Mouse (Mus musculus): ENCODE data around the gene Zfp358.
A peak's percentile ranks its signal among the peaks of the same experiment; 100 is the strongest.

Zfp358 gene

GRCm38 (mm10) chr8:3492901-3493844 lies at the start of gene Zfp358:
Zfp358 (plus strand) TSS chr8:3493138.
- peak; percentile 58 for DNase-seq (ENCODE audit: low read depth)

- no peak for DNase-seq (ENCODE audit: low read depth)
Observed at GRCm38 (mm10) chr8:3449226-3449625, 43.7 kb upstream of the Zfp358 start.

GRCm38 (mm10) chr8:3450670-3451069 lies 42.3 kb upstream of the Zfp358 start:
- peak; percentile 72 for DNase-seq (ENCODE audit: low read depth)

DNA sequence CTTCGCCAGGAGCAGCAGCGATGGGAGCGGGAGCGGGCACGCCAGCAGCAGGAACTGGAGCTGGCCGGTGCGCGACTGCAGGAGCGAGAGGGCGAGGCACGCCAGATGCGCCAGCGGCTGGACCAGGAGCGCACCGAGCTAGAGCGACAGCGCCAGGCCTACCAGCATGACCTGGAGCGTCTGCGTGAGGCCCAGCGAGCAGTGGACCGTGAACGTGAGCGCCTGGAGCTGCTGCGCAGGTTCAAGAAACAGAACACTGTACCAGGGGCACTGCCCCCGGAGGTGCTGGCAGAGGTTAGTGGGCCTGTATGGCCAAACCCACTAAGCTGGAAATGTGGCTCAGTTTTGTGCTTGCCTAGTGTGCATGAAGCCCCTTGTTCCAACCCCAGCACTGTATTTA lies 40.9 kb upstream of the Zfp358 start:
- no peak for DNase-seq (ENCODE audit: low read depth)

GRCm38 (mm10) chr8:3463248-3463647 lies 29.7 kb upstream of the Zfp358 start:
- DNase-seq (ENCODE audit: low read depth) = no peak

GRCm38 (mm10) chr8:3464309-3464708 lies 28.6 kb upstream of the Zfp358 start:
- peak; percentile 67 for DNase-seq (ENCODE audit: low read depth)

GRCm38 (mm10) chr8:3467006-3467885 lies 25.7 kb upstream of the Zfp358 start, which contains the start of gene Pex11g:
Pex11g (minus strand) TSS chr8:3467680.
- peak; percentile 92 for DNase-seq (ENCODE audit: low read depth)

DNA sequence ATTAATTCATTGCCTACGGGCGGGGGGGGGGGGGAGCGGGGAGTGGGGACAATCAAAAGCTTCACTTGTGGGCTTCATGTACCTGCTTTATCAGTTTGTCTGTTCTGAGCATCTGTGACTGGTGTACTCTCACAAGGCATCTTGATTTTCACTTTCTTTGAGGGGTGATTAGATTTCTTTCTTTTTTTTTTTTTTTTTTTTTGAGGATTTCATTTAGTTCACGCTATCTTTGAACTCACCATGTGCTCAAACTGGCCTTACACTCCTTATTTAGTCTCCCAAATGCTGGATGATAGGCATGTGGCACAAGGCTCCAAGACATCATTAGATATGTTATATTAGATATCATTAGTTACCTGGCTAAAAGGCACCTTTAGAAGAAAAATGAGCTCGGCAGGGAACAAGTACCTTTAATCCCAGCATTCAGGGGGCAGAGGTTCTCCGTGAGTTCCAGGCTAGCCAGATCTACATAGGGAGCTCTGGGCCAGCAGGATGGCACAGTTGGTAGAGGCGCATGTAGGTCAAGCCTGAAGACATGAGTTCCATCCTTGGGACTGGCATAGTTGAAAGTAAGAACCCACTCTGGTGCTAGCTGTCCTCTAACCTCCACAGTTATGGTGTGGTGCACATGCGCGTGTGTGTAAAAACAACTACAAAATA lies 24.9 kb upstream of the Zfp358 start:
- peak; percentile 24 for DNase-seq (ENCODE audit: low read depth)

- peak; percentile 40 for DNase-seq (ENCODE audit: low read depth)
Observed at GRCm38 (mm10) chr8:3468838-3469237, 24.1 kb upstream of the Zfp358 start.

- DNase-seq (ENCODE audit: low read depth) = no peak
Observed at GRCm38 (mm10) chr8:3470562-3470961, 22.4 kb upstream of the Zfp358 start, which contains the start of gene Tex45. Tex45 (plus strand) TSS chr8:3470862.

DNA sequence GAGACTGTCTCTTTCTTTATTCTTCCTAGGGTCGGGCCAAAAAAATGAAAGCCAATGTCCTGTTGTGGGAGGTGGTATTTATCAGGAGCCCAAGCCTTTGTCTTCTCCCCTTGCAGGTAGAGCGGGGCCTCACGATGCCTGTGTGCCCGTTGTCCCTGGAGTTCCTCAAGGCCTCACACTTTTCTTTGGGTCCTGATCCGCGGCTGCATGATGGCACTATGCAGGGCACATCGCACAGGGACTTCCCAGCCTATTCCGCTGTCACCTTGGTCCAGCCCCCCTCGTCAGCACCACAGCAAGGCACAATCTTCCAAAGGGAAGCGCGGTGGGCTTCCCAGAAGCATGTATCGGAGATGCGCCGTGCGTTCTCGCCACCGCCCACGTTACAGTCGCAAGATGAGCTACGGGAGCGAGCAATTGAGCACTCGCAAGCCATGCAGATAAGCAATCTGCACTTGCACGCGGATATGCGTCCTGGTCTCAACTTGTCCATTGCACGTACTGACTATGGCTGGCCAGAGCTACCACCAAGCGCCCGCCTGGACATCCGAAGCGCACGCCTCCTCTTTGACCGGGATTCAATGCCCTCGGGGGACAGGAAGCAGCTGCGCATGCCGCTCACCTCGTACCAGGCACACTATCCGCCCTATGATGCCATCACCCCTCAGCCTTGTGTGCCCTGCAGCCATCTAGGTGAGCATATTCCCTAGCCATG lies 17.1 kb upstream of the Zfp358 start:
- no peak for DNase-seq (ENCODE audit: low read depth)

- no peak for DNase-seq (ENCODE audit: low read depth)
Observed at GRCm38 (mm10) chr8:3480221-3480785, 12.6 kb upstream of the Zfp358 start.

DNA sequence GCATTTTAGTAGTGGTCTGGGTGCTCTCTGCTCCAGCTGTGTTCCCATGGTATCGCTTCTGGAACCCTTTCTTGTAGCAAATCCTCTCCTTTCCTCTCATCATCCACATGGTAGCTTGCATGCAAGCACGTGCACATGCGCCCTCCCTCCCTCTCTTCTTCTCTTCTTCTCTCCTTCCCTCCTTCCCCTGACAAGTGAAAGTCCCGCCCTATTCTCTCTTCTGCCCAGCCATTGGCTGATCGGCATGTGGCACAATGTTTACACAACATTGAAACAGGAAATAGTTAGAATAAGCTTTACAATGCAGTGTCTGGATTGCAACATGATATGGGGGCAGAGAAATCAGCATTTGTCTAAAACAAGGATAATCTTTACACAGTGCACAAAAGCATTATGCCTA lies 11.3 kb upstream of the Zfp358 start:
- DNase-seq (ENCODE audit: low read depth) = peak; percentile 49

- DNase-seq (ENCODE audit: low read depth) = no peak
Observed at GRCm38 (mm10) chr8:3482240-3482740, 10.6 kb upstream of the Zfp358 start.

DNA sequence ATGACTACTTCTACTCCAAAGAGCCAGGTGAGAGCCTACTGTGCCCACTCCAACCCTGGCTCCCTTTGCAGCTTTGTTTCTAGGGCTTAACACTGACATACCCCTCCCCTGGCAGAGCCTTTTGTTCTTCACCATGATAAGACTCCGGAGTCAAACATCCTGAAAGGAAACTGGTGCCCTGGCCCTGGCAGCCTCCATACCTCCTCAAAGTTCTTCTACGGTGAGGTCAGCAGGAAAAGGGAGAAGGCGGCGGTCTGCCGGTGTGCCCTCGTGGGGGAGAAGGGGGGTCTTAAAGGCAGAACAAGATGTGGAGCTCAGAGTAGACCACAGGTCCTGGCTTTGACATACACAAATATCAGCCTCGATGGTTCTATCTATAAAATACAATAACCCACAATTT lies 9.4 kb upstream of the Zfp358 start:
- DNase-seq (ENCODE audit: low read depth) = no peak

GRCm38 (mm10) chr8:3485192-3485591 lies 7.7 kb upstream of the Zfp358 start:
- DNase-seq (ENCODE audit: low read depth) = no peak

DNA sequence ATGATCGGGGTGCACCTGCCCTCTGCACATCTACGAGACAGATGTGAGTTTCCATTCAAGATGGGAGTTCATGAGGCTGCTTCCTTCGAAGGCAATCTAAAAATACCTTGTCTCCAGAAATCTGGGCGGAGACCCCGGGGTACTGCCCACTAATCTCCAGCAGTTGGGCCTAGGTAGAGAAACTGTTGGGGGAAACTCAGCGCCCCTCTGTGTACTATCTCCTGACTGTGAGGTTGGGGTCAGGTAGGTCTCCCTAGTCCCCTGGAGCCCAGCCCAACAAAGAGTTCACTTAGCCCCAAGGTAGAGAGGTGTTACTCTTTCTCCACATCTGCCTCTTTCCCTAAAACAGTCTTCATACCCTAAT lies 889 bp downstream of the Zfp358 start:
- no peak for DNase-seq (ENCODE audit: low read depth)

DNA sequence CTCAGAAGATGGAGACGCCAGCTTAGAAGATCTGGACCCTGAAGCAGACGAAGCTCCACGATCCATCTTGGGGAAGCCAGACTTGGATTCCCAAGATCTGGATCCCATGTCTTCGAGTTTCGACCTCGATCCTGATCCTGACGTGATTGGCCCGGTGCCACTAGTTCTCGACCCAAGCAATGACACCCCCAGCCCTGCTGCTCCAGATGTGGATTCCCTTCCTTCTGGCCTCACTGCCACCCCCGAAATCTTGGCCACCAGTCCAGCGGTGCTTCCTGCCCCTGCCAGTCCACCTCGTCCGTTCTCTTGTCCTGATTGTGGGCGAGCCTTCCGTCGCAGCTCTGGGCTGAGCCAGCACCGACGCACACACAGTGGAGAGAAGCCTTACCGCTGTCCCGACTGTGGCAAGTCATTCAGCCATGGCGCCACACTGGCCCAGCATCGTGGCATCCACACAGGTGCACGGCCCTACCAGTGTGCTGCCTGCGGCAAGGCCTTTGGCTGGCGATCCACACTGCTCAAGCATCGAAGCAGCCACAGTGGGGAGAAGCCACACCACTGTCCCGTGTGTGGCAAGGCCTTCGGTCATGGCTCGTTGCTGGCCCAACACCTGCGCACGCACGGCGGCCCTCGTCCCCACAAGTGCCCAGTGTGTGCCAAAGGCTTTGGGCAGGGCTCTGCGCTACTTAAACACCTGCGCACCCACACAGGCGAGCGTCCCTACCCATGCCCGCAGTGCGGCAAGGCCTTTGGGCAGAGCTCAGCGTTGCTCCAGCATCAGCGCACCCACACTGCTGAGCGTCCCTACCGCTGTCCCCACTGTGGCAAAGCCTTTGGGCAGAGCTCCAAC lies 2.9 kb downstream of the Zfp358 start:
- no peak for DNase-seq (ENCODE audit: low read depth)

GRCm38 (mm10) chr8:3496428-3496748 lies 3.5 kb downstream of the Zfp358 start:
- DNase-seq (ENCODE audit: low read depth) = no peak

DNA sequence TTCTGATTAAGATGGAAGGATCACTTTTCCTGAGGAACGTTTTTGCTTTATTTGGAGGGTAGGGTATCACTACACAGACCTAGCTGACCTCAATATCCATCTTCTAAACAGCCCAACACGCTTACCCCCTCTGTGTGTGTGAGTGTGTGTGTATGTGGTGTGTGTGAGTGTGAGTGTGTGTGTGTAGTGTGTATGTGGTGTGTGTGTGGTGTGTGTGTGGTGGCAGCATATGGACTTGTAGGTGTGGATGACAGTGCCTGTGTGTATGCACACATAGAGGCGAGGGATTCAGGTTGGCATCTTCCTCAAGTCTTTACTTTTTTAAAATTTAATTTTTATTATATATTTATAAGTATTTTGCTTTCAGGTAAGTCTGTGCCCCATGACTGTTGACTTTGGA lies 5.6 kb downstream of the Zfp358 start:
- no peak for DNase-seq (ENCODE audit: low read depth)
